Mouse (Mus musculus) embryonic facial prominence, embryonic 11.5 days (tissue): ENCODE measurements at regions not wholly inside any gene's neighbourhood (a gene's known extent, or its start where the extent isn't known, plus 50 kb on each side); places are given as distances from the start of the nearest gene placed in this dataset.

ENCODE experiments used
- ATAC-seq: fragments of 200-750 bp; cut with Nextera tagmentation; replicated peaks from 2 replicates; pipeline ENCODE4 v1.8.0; 2017; ENCODE audit warnings: low read depth; ENCODE audit not compliant: insufficient number of reproducible peaks, low FRiP score, low TSS enrichment
- DNase-seq: peaks from one replicate; pipeline ENCODE4 v3.0.0-alpha.2; 2015; ENCODE audit warnings: low spot score
- H3K27ac ChIP-seq: fragments of 300-500 bp; sonication (generic); replicated peaks from 2 replicates; pipeline ENCODE4 v1.5.1; 2014; ENCODE audit warnings: mild to moderate bottlenecking, low read depth, low read length, control low read depth
- H3K27me3 ChIP-seq: fragments of 300-500 bp; sonication (generic); 2 replicates; pipeline ENCODE4 v1.6.1; 2014; ENCODE audit warnings: mild to moderate bottlenecking, low read length, moderate library complexity, mixed read lengths; ENCODE audit not compliant: control insufficient read depth, insufficient read depth
- H3K36me3 ChIP-seq: fragments of 300-500 bp; sonication (generic); replicated peaks from 2 replicates; pipeline ENCODE4 v1.6.1; 2014; ENCODE audit warnings: low read depth, mild to moderate bottlenecking, low read length, moderate library complexity, mixed read lengths; ENCODE audit not compliant: control insufficient read depth, insufficient read depth
- H3K4me1 ChIP-seq: fragments of 300-500 bp; sonication (generic); 2 replicates; pipeline ENCODE4 v1.6.1; 2014; ENCODE audit warnings: low read length, mixed read lengths; ENCODE audit not compliant: control insufficient read depth, insufficient read depth
- H3K4me2 ChIP-seq: fragments of 300-500 bp; sonication (generic); 2 replicates; pipeline ENCODE4 v1.6.1; 2014; ENCODE audit warnings: low read depth, mild to moderate bottlenecking, control low read depth, low read length, moderate library complexity
- H3K4me3 ChIP-seq: fragments of 300-500 bp; sonication (generic); 2 replicates; pipeline ENCODE4 v1.5.1; 2014; ENCODE audit warnings: low read depth, low read length, control low read depth
- H3K9ac ChIP-seq: fragments of 300-500 bp; sonication (generic); replicated peaks from 2 replicates; pipeline ENCODE4 v1.6.1; 2014; ENCODE audit warnings: mild to moderate bottlenecking, control low read depth, low read length
- H3K9me3 ChIP-seq: fragments of 300-500 bp; sonication (generic); replicated peaks from 2 replicates; pipeline ENCODE4 v1.6.1; 2016; ENCODE audit warnings: mild to moderate bottlenecking, low read length, inconsistent platforms, mixed read lengths; ENCODE audit not compliant: control insufficient read depth
- WGBS: fragments of 180-500 bp; shearing (Covaris S2); extraction: QIAGEN DNeasy Blood & Tissue Kit; methylation state at CpG from one replicate; pipeline ENCODE4 v1.1.7; 2014; 5-methylcytosine and 5-hydroxymethylcytosine counted together

GRCm38 (mm10) chr9:41821401-41821800 is 302.7 kb downstream of the Sorl1 start:
- Histone ChIP-seq H3K9me3 (no peaks in the 10 kb centered on the region), H3K27me3 (no peaks in the 10 kb centered on the region), H3K4me2 (no peak overlapping the region), H3K36me3 (no peaks in the 10 kb centered on the region), H3K4me1 (no peaks in the 10 kb centered on the region), H3K9ac (no peak overlapping the region), H3K4me3 (no peak overlapping the region), H3K27ac (no peak overlapping the region)
- ATAC-seq = no peak
- peak; percentile 64 for DNase-seq
- 48% methylated on average over 4 of the region's 4 CpGs for WGBS

DNA sequence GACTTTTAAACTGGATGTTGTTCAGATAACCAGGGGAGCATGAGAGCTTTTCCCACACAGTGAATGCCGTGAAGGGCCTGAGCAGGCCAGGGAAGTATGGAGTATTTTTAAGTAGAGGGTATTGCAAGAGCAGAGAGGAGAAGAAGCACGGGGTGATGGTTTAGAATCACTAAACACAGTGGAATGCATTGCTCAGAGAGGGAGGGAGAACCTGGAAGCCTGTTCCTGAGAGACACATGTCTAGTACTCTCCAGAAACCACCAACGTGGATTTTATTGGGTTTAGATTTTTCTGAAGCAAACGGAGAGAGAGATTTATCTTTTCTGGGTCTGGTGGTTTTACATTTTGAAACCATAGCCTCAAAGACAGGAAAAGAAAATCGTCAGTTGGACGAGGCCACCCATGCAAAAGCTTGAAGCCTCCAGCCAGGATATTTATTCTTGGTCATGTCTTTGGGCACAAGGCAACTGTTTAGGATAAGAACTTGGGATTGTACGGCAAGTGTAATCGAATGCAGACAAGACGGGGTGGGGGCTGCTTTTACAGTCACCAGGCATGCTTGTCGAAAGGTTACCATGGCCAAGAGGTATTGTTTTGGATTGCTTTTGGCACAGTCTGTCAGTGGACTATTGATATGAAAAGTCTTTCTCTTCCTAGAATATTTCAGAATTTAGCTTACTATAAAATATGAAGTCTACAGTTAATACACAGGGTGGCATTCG is 306.2 kb downstream of the Sorl1 start:
- 69% methylated on average over 11 of the region's 11 CpGs for whole genome bisulfite sequencing
- DNase-seq = no peak
- no peak for ATAC-seq
- H3K36me3 ChIP-seq = no peaks in the 10 kb centered on the region
- H3K4me1 ChIP-seq = no peaks in the 10 kb centered on the region
- H3K27ac ChIP-seq = no peak overlapping the region
- H3K9me3 ChIP-seq = no peaks in the 10 kb centered on the region
- no peaks in the 10 kb centered on the region for H3K27me3 ChIP-seq
- H3K4me3 ChIP-seq = no peak overlapping the region
- H3K4me2 ChIP-seq = no peak overlapping the region
- no peak overlapping the region for H3K9ac ChIP-seq

GRCm38 (mm10) chr9:41815921-41816320 is 308.2 kb downstream of the Sorl1 start:
- Histone ChIP-seq H3K36me3 (no peaks in the 10 kb centered on the region), H3K27ac (no peak overlapping the region), H3K4me2 (no peak overlapping the region), H3K9ac (no peak overlapping the region), H3K9me3 (no peaks in the 10 kb centered on the region), H3K4me3 (no peak overlapping the region), H3K27me3 (no peaks in the 10 kb centered on the region), H3K4me1 (no peaks in the 10 kb centered on the region)
- DNase-seq = no peak
- WGBS = 86% methylated on average over 2 of the region's 2 CpGs
- ATAC-seq = no peak

GRCm38 (mm10) chr9:41809291-41809690 is 314.8 kb downstream of the Sorl1 start:
- Histone ChIP-seq H3K27me3 (no peaks in the 10 kb centered on the region), H3K9ac (no peak overlapping the region), H3K4me3 (no peak overlapping the region), H3K4me1 (peaks cover 3% of the 10 kb centered on the region; the same call in 1 of the 2 replicates), H3K9me3 (no peaks in the 10 kb centered on the region), H3K4me2 (no peak overlapping the region), H3K36me3 (no peaks in the 10 kb centered on the region), H3K27ac (no peak overlapping the region)
- DNase-seq (no peak), ATAC-seq (no peak)
- WGBS = 86% methylated on average over 4 of the region's 4 CpGs

DNA sequence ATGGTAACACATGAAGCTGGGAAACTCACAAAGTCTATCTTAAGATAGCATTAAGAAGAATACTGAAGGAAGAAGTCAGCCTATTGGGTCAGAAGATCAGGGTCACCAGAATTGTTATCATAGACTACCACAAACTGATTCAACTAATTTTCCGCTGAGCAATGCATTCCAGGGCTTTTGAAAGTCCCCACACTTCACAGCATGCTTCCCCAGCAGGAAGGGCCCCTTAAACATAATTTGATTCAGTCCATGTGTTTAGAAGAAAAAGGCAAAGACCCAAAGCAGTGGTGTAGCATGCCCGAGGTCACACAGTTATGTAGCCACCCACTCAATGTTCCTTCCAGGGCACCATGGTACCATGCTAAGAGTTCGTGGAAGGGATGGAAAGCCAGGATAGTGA is 315.3 kb downstream of the Sorl1 start:
- Histone ChIP-seq H3K27me3 (no peaks in the 10 kb centered on the region), H3K36me3 (no peaks in the 10 kb centered on the region), H3K4me3 (no peak overlapping the region), H3K4me2 (no peak overlapping the region), H3K9ac (no peak overlapping the region), H3K27ac (no peak overlapping the region), H3K9me3 (no peaks in the 10 kb centered on the region), H3K4me1 (peaks cover 3% of the 10 kb centered on the region; the same call in 1 of the 2 replicates)
- 57% methylated on average over 3 of the region's 3 CpGs for WGBS
- ATAC-seq (no peak), DNase-seq (no peak)

- Histone ChIP-seq H3K4me3 (no peak overlapping the region), H3K4me2 (peak overlapping the region; percentile 14), H3K9me3 (no peaks in the 10 kb centered on the region), H3K4me1 (peaks cover 3% of the 10 kb centered on the region; the same call in 1 of the 2 replicates), H3K27ac (peak overlapping the region; percentile 95), H3K27me3 (no peaks in the 10 kb centered on the region), H3K9ac (peak overlapping the region; percentile 40; the same call in 1 of the 2 replicates), H3K36me3 (no peaks in the 10 kb centered on the region)
- WGBS = 63% methylated on average over 5 of the region's 5 CpGs
- DNase-seq (no peak), ATAC-seq (no peak)
Observed at GRCm38 (mm10) chr9:41806289-41806621, 317.8 kb downstream of the Sorl1 start.

- H3K9ac ChIP-seq = peak overlapping the region; percentile 40
- no peaks in the 10 kb centered on the region for H3K9me3 ChIP-seq
- H3K36me3 ChIP-seq = no peaks in the 10 kb centered on the region
- 13% methylated on average over 15 of the region's 15 CpGs for WGBS
- H3K27me3 ChIP-seq = no peaks in the 10 kb centered on the region
- peak; percentile 92 for ATAC-seq
- peak; percentile 96 for DNase-seq
- H3K4me2 ChIP-seq = peak overlapping the region; percentile 14
- H3K4me1 ChIP-seq = peaks cover 3% of the 10 kb centered on the region; the same call in 1 of the 2 replicates
- peak overlapping the region; percentile 95 for H3K27ac ChIP-seq
- no peak overlapping the region for H3K4me3 ChIP-seq
Observed at GRCm38 (mm10) chr9:41805491-41806288, 318.4 kb downstream of the Sorl1 start.
